Mouse (Mus musculus) spleen, adult 2 months (tissue): Measurements from ENCODE around the gene Pkd2.

Experiments
- CTCF ChIP-seq: fragments of 200-500 bp; IDR thresholded peaks from 2 replicates; pipeline ENCODE4 v1.5.1; 2011; ENCODE audit warnings: mild to moderate bottlenecking, inconsistent platforms; ENCODE audit not compliant: insufficient read depth, insufficient read length, insufficient replicate concordance; ENCODE audit errors: extremely low read depth
- POLR2A ChIP-seq: fragments of 200-500 bp; IDR thresholded peaks from 2 replicates; pipeline ENCODE4 v1.6.1; 2011; ENCODE audit warnings: low read depth, low read length, inconsistent platforms

GRCm38 (mm10) chr5:104423861-104424260 is 35.4 kb upstream of the Pkd2 start:
- TF ChIP-seq CTCF (no peak), POLR2A (no peak)
